Mouse (Mus musculus) embryonic facial prominence, embryonic 12.5 days (tissue): Measurements from ENCODE around the gene Ppp6r2. TPM values are rescaled to one million over a fixed set of nuclear protein-coding genes. Genes with fewer than 3 reads are reported as not detected.
A peak's percentile ranks its signal among the peaks of the same experiment; 100 is the strongest.

Experiments
- ATAC-seq: fragments of 200-750 bp; cut with Nextera tagmentation; 2 replicates; pipeline ENCODE4 v1.8.0; 2017; ENCODE audit not compliant: insufficient number of reproducible peaks, insufficient read depth, low FRiP score, low TSS enrichment
- H3K27ac ChIP-seq: fragments of 300-500 bp; sonication (generic); 2 replicates; pipeline ENCODE4 v1.5.1; 2016; ENCODE audit warnings: mild to moderate bottlenecking
- H3K27me3 ChIP-seq: fragments of 300-500 bp; sonication (generic); 2 replicates; pipeline ENCODE4 v1.6.1; 2016; ENCODE audit warnings: mild to moderate bottlenecking, moderate library complexity
- H3K36me3 ChIP-seq: fragments of 300-500 bp; sonication (generic); 2 replicates; pipeline ENCODE4 v1.6.1; 2016; ENCODE audit warnings: mild to moderate bottlenecking
- H3K4me1 ChIP-seq: fragments of 300-500 bp; sonication (generic); 2 replicates; pipeline ENCODE4 v1.6.1; 2016
- H3K4me2 ChIP-seq: fragments of 300-500 bp; sonication (generic); replicated peaks from 2 replicates; pipeline ENCODE4 v1.6.1; 2016; ENCODE audit warnings: mild to moderate bottlenecking, moderate library complexity
- H3K4me3 ChIP-seq: fragments of 300-500 bp; sonication (generic); 2 replicates; pipeline ENCODE4 v1.5.1; 2016; ENCODE audit warnings: mild to moderate bottlenecking
- H3K9ac ChIP-seq: fragments of 300-500 bp; sonication (generic); 2 replicates; pipeline ENCODE4 v1.6.1; 2016; ENCODE audit warnings: mild to moderate bottlenecking, moderate library complexity
- H3K9me3 ChIP-seq: fragments of 300-500 bp; sonication (generic); 2 replicates; pipeline ENCODE4 v1.6.1; 2016; ENCODE audit warnings: mild to moderate bottlenecking, moderate library complexity
- WGBS: fragments of 180-500 bp; shearing (Covaris S2); methylation state at CpG from one replicate; pipeline ENCODE4 v1.1.7; 2016; 5-methylcytosine and 5-hydroxymethylcytosine counted together
- polyA plus RNA-seq: library from polyadenylated mRNA; unstranded; fragments of >200 nt; fragmentation: Nextera tagmentation; extraction: Ambion mirVana; gene quantifications from 2 replicates; pipeline ENCODE4 v1.2.1, GENCODE M21; 2016

Gene Ppp6r2
- polyA plus RNA-seq, 1 experiment from 2014 or later = 38.9 TPM

- H3K27me3 ChIP-seq = no peaks in the 10 kb centered on the region
- under 1% methylated on average over 58 of the region's 58 CpGs for WGBS
- H3K4me1 ChIP-seq = peaks cover 19% of the 10 kb centered on the region
- no peaks in the 10 kb centered on the region for H3K9me3 ChIP-seq
- H3K36me3 ChIP-seq = no peaks in the 10 kb centered on the region
- peak overlapping the region; percentile 90 for H3K9ac ChIP-seq
- H3K4me3 ChIP-seq = peak overlapping the region; percentile 97
- H3K27ac ChIP-seq = no peak overlapping the region
- H3K4me2 ChIP-seq = peak overlapping the region; percentile 72
- peak; percentile 10; the same call in 1 of the 2 replicates for ATAC-seq
These were observed 103.3 kb downstream of the Ppp6r2 start for GRCm38 (mm10) chr15:89314511-89315189.

- H3K36me3 ChIP-seq = no peaks in the 10 kb centered on the region
- peak within 1 kb of the TSS; percentile 97 for H3K4me3 ChIP-seq
- peak within 1 kb of the TSS; percentile 90 for H3K9ac ChIP-seq
- no peaks in the 10 kb centered on the region for H3K9me3 ChIP-seq
- H3K27me3 ChIP-seq = no peaks in the 10 kb centered on the region
- peak; percentile 99 for ATAC-seq
- peaks cover 19% of the 10 kb centered on the region for H3K4me1 ChIP-seq
- H3K27ac ChIP-seq = no peak within 1 kb of the TSS
- peak within 1 kb of the TSS; percentile 72 for H3K4me2 ChIP-seq
- under 1% methylated on average over 37 of the region's 37 CpGs for WGBS
These were observed 103.9 kb downstream of the Ppp6r2 start, which contains the start of gene Sbf1 for GRCm38 (mm10) chr15:89315190-89315731. Gene Sbf1, minus strand, starts transcription at chr15:89315311.

GRCm38 (mm10) chr15:89316146-89316545, 104.8 kb downstream of the Ppp6r2 start:
- H3K9ac ChIP-seq = no peak overlapping the region
- no peak overlapping the region for H3K4me2 ChIP-seq
- WGBS = 62% methylated on average over 11 of the region's 11 CpGs
- H3K36me3 ChIP-seq = no peaks in the 10 kb centered on the region
- H3K27ac ChIP-seq = no peak overlapping the region
- peaks cover 16% of the 10 kb centered on the region for H3K4me1 ChIP-seq
- H3K9me3 ChIP-seq = no peaks in the 10 kb centered on the region
- ATAC-seq = no peak
- H3K27me3 ChIP-seq = no peaks in the 10 kb centered on the region
- H3K4me3 ChIP-seq = no peak overlapping the region

GRCm38 (mm10) chr15:89321264-89321663, 109.9 kb downstream of the Ppp6r2 start:
- Histone ChIP-seq H3K9ac (no peak overlapping the region), H3K36me3 (no peaks in the 10 kb centered on the region), H3K4me1 (peaks cover 8% of the 10 kb centered on the region; the same call in 1 of the 2 replicates), H3K27ac (no peak overlapping the region), H3K9me3 (no peaks in the 10 kb centered on the region), H3K27me3 (peaks cover 12% of the 10 kb centered on the region), H3K4me3 (no peak overlapping the region), H3K4me2 (no peak overlapping the region)
- ATAC-seq = no peak
- WGBS = 77% methylated on average over 8 of the region's 8 CpGs

- 8% methylated on average over 26 of the region's 26 CpGs for WGBS
- H3K27me3 ChIP-seq = peaks cover 12% of the 10 kb centered on the region
- no peak for ATAC-seq
- no peak within 1 kb of the TSS for H3K9ac ChIP-seq
- H3K36me3 ChIP-seq = no peaks in the 10 kb centered on the region
- peak within 1 kb of the TSS; percentile 23 for H3K4me3 ChIP-seq
- peak within 1 kb of the TSS; percentile 44 for H3K4me2 ChIP-seq
- H3K9me3 ChIP-seq = no peaks in the 10 kb centered on the region
- no peak within 1 kb of the TSS for H3K27ac ChIP-seq
- H3K4me1 ChIP-seq = peaks cover 8% of the 10 kb centered on the region; the same call in 1 of the 2 replicates
These were observed 111.5 kb downstream of the Ppp6r2 start, which contains the start of gene Adm2 for GRCm38 (mm10) chr15:89322670-89323522. Gene Adm2, plus strand, starts transcription at chr15:89322720.

- Histone ChIP-seq H3K9me3 (no peaks in the 10 kb centered on the region), H3K27me3 (peaks cover 12% of the 10 kb centered on the region), H3K4me2 (no peak overlapping the region), H3K4me3 (no peak overlapping the region), H3K9ac (no peak overlapping the region), H3K36me3 (no peaks in the 10 kb centered on the region), H3K4me1 (peaks cover 8% of the 10 kb centered on the region; the same call in 1 of the 2 replicates), H3K27ac (no peak overlapping the region)
- WGBS = 86% methylated on average over 4 of the region's 4 CpGs
- no peak for ATAC-seq
These were observed 112.3 kb downstream of the Ppp6r2 start for GRCm38 (mm10) chr15:89323656-89324055.

GRCm38 (mm10) chr15:89326441-89326840, 115.1 kb downstream of the Ppp6r2 start:
- ATAC-seq = no peak

GRCm38 (mm10) chr15:89334271-89334670, 122.9 kb downstream of the Ppp6r2 start, which contains the start of gene Miox:
Gene Miox, plus strand, starts transcription at chr15:89334398.
- Histone ChIP-seq H3K9me3 (no peaks in the 10 kb centered on the region), H3K4me3 (no peak within 1 kb of the TSS), H3K36me3 (no peaks in the 10 kb centered on the region), H3K27me3 (no peaks in the 10 kb centered on the region), H3K4me1 (no peaks in the 10 kb centered on the region), H3K4me2 (no peak within 1 kb of the TSS), H3K9ac (no peak within 1 kb of the TSS), H3K27ac (no peak within 1 kb of the TSS)
- WGBS = 84% methylated on average over 7 of the region's 7 CpGs
- ATAC-seq = no peak

More at GRCm38 (mm10) chr15:89326441-89326840, 115.1 kb downstream of the Ppp6r2 start:
- whole genome bisulfite sequencing = 67% methylated on average over 5 of the region's 5 CpGs
- Histone ChIP-seq H3K9me3 (no peaks in the 10 kb centered on the region), H3K36me3 (no peaks in the 10 kb centered on the region), H3K4me3 (no peak overlapping the region), H3K4me2 (no peak overlapping the region), H3K9ac (no peak overlapping the region), H3K27me3 (peaks cover 12% of the 10 kb centered on the region), H3K4me1 (peaks cover 8% of the 10 kb centered on the region; the same call in 1 of the 2 replicates), H3K27ac (no peak overlapping the region)

GRCm38 (mm10) chr15:89334774-89335537, 123.6 kb downstream of the Ppp6r2 start:
- Histone ChIP-seq H3K4me1 (no peaks in the 10 kb centered on the region), H3K9ac (no peak overlapping the region), H3K9me3 (no peaks in the 10 kb centered on the region), H3K27ac (no peak overlapping the region), H3K36me3 (no peaks in the 10 kb centered on the region), H3K4me2 (no peak overlapping the region), H3K4me3 (no peak overlapping the region), H3K27me3 (no peaks in the 10 kb centered on the region)
- WGBS = 83% methylated on average over 17 of the region's 17 CpGs
- no peak for ATAC-seq

GRCm38 (mm10) chr15:89336422-89336821, 125.1 kb downstream of the Ppp6r2 start:
- no peak overlapping the region for H3K9ac ChIP-seq
- no peaks in the 10 kb centered on the region for H3K36me3 ChIP-seq
- ATAC-seq = no peak
- H3K4me3 ChIP-seq = no peak overlapping the region
- no peaks in the 10 kb centered on the region for H3K4me1 ChIP-seq
- H3K27me3 ChIP-seq = no peaks in the 10 kb centered on the region
- 85% methylated on average over 14 of the region's 14 CpGs for WGBS
- no peak overlapping the region for H3K4me2 ChIP-seq
- no peak overlapping the region for H3K27ac ChIP-seq
- no peaks in the 10 kb centered on the region for H3K9me3 ChIP-seq
